Mouse (Mus musculus) limb, embryonic 12.5 days (tissue): ENCODE measurements at regions not wholly inside any gene's neighbourhood (a gene's known extent, or its start where the extent isn't known, plus 50 kb on each side); places are given as distances from the start of the nearest gene placed in this dataset.

Experiments
- ATAC-seq: fragments of 200-750 bp; cut with Nextera tagmentation; 2 replicates; pipeline ENCODE4 v1.8.0; 2017; ENCODE audit warnings: low read depth, moderate TSS enrichment; ENCODE audit not compliant: insufficient number of reproducible peaks, insufficient read depth, low FRiP score, low TSS enrichment
- H3K27ac ChIP-seq: fragments of 300-500 bp; sonication (generic); 2 replicates; pipeline ENCODE4 v1.5.1; 2016; ENCODE audit warnings: mild to moderate bottlenecking, moderate library complexity
- H3K27me3 ChIP-seq: fragments of 300-500 bp; sonication (generic); 2 replicates; pipeline ENCODE4 v1.6.1; 2016; ENCODE audit warnings: mild to moderate bottlenecking, moderate library complexity
- H3K36me3 ChIP-seq: fragments of 300-500 bp; sonication (generic); 2 replicates; pipeline ENCODE4 v1.6.1; 2016; ENCODE audit warnings: mild to moderate bottlenecking, moderate library complexity
- H3K4me1 ChIP-seq: fragments of 300-500 bp; sonication (generic); replicated peaks from 2 replicates; pipeline ENCODE4 v1.6.1; 2016
- H3K4me2 ChIP-seq: fragments of 300-500 bp; sonication (generic); 2 replicates; pipeline ENCODE4 v1.6.1; 2016; ENCODE audit warnings: mild to moderate bottlenecking, moderate library complexity
- H3K4me3 ChIP-seq: fragments of 300-500 bp; sonication (generic); replicated peaks from 2 replicates; pipeline ENCODE4 v1.5.1; 2016; ENCODE audit warnings: mild to moderate bottlenecking
- H3K9ac ChIP-seq: fragments of 300-500 bp; sonication (generic); replicated peaks from 2 replicates; pipeline ENCODE4 v1.6.1; 2016; ENCODE audit warnings: mild to moderate bottlenecking, moderate library complexity
- H3K9me3 ChIP-seq: fragments of 300-500 bp; sonication (generic); 2 replicates; pipeline ENCODE4 v1.6.1; 2016; ENCODE audit warnings: mild to moderate bottlenecking, moderate library complexity
- WGBS: fragments of 180-500 bp; shearing (Covaris S2); methylation state at CpG from one replicate; pipeline ENCODE4 v1.1.7; 2016; 5-methylcytosine and 5-hydroxymethylcytosine counted together

DNA sequence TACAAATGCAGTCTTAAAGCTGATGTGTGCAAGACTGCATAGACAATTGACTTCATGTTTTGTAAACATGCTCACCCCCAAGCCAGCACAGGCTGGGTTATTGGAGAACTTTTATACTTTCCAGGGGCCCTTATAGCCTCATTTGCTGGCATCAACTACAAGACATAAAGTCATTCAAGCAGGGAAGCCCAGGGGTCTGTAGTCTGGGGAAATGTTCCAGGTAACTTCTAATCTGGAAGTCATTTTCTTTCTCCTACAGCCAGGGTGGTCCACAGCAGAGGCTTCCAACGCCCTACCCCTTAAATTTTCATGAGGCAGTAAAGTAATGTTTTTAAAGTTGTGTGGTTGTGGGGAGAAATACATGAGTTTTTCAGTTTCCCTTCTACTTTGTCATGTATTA is 272.1 kb upstream of the Npvf start:
- no peak overlapping the region for H3K4me2 ChIP-seq
- no peak overlapping the region for H3K4me3 ChIP-seq
- no peak overlapping the region for H3K27ac ChIP-seq
- no peak for ATAC-seq
- H3K27me3 ChIP-seq: peaks cover 15% of the 10 kb centered on the region
- no peak overlapping the region for H3K9ac ChIP-seq
- WGBS: 24% methylated on average over 1 of the region's 1 CpGs
- H3K36me3 ChIP-seq: no peaks in the 10 kb centered on the region
- H3K4me1 ChIP-seq: peaks cover 22% of the 10 kb centered on the region
- peaks cover 4% of the 10 kb centered on the region for H3K9me3 ChIP-seq

DNA sequence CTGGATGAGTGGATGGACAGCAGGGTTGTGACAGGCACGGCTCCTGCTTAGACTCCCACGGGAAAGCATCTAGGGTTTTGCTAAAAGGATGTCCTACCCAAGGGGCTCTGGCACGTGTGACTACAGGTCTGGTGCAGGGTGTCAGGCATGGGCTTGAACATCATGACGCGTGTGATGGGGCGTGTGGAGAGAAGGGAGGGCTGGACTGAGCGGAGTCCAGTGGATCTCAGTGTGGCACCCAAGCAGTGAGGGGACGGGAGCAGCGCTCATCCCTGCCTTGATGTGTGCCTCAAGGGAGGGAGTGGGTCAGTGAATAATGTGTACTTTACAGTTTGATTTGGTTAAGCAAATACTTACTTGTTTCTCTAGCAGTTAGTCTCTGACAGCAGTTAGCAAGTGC is 275.3 kb upstream of the Npvf start:
- Histone ChIP-seq H3K4me2 (no peak overlapping the region), H3K4me3 (no peak overlapping the region), H3K9me3 (peaks cover 4% of the 10 kb centered on the region), H3K27ac (no peak overlapping the region), H3K27me3 (peaks cover 34% of the 10 kb centered on the region), H3K4me1 (peaks cover 13% of the 10 kb centered on the region), H3K36me3 (no peaks in the 10 kb centered on the region), H3K9ac (no peak overlapping the region)
- no peak for ATAC-seq
- 85% methylated on average over 9 of the region's 9 CpGs for WGBS

DNA sequence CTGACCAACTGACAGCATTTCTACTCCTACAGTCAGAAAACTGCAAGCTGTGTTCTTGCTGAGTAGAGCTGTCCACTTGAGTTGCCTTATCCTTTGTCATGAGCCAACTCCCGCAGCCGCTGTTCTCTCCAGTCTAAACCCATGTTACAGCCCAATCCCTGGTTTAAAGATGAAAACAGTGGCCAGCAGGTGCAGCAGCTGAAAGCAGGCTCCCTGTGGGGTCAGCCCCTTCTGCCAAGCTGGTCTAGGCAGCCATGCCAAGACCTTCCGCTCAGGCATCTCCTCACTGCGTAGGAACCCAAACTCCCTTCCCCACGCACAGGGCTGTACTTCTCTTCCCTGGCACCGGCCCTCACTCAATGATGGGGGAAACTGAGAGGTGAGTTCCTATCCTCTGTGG is 279.3 kb upstream of the Npvf start:
- no peak overlapping the region for H3K4me3 ChIP-seq
- 91% methylated on average over 6 of the region's 6 CpGs for WGBS
- no peaks in the 10 kb centered on the region for H3K36me3 ChIP-seq
- H3K27ac ChIP-seq: no peak overlapping the region
- H3K9me3 ChIP-seq: no peaks in the 10 kb centered on the region
- no peak overlapping the region for H3K4me2 ChIP-seq
- no peak for ATAC-seq
- H3K9ac ChIP-seq: no peak overlapping the region
- H3K27me3 ChIP-seq: peaks cover 46% of the 10 kb centered on the region
- peaks cover 5% of the 10 kb centered on the region; the same call in 1 of the 2 replicates for H3K4me1 ChIP-seq

DNA sequence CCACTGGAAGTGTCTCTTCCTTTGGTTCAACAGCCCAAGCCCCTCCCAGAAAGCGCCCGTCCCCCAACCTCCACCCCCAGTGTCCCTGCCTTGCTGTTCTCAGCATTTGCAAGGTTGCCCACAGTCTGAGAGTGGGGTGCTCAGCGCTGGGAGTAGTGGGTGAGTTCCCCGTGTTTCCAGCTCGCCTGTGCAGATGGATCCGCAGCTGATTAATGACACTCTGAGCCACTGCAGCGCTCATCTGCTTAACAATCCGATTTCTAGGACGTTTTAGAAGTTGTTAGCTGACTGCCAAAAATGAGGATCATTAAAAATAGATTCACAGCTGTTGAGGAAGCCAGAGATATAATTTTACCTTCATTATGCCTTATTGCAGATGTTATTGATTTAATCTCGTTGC is 280.0 kb upstream of the Npvf start:
- H3K4me1 ChIP-seq: peaks cover 8% of the 10 kb centered on the region

DNA sequence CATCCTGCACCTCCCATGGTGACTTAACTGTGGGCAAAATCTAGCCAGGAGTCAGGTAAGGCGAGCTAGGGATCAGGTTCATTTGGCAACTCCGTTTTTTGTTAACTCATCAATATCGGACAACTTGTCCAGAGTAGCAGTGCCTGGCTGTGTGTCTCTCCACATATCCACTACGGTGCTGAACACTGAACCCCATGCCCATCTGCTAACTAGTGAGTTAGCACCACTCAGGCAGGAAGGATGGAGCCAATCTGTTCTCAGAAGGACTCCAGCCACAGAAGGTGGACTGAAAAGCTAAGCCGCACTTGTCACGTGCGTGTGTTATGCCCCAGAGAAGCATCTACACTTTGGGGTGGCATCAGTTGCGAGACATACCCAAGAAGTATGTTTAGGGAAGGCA is 282.1 kb upstream of the Npvf start:
- no peaks in the 10 kb centered on the region for H3K9me3 ChIP-seq
- H3K4me1 ChIP-seq: peaks cover 20% of the 10 kb centered on the region
- H3K4me3 ChIP-seq: no peak overlapping the region
- no peak overlapping the region for H3K9ac ChIP-seq
- no peak overlapping the region for H3K27ac ChIP-seq
- WGBS: 88% methylated on average over 8 of the region's 8 CpGs
- H3K4me2 ChIP-seq: no peak overlapping the region
- no peak for ATAC-seq
- H3K27me3 ChIP-seq: peaks cover 39% of the 10 kb centered on the region
- H3K36me3 ChIP-seq: no peaks in the 10 kb centered on the region

More for the DNA sequence above, 280.0 kb upstream of the Npvf start:
- no peak overlapping the region for H3K4me3 ChIP-seq
- no peak overlapping the region for H3K4me2 ChIP-seq
- 77% methylated on average over 10 of the region's 10 CpGs for WGBS
- no peak for ATAC-seq
- no peaks in the 10 kb centered on the region for H3K36me3 ChIP-seq
- no peak overlapping the region for H3K9ac ChIP-seq
- H3K27ac ChIP-seq: no peak overlapping the region
- H3K27me3 ChIP-seq: peaks cover 40% of the 10 kb centered on the region
- no peaks in the 10 kb centered on the region for H3K9me3 ChIP-seq

DNA sequence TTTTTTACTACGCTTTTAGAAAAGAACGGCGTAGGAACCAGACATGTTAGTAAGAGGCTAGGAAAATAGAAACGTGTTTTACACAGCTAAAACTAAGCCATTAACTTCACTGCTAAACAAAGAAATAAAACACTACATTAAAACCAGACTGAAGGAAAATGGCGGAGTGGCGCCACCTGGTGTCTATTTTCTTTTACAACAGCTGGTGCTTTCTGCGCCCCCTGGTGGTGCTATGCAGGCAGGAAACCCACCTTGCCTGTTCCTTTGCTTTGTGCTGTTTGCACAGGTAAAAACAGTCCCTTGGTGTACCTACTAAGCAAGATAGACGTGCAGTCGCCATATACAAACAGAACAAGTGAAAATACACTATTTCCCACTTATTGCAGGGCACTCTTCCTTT is 282.9 kb upstream of the Npvf start:
- Histone ChIP-seq H3K4me3 (no peak overlapping the region), H3K27me3 (peaks cover 35% of the 10 kb centered on the region), H3K4me2 (no peak overlapping the region), H3K36me3 (no peaks in the 10 kb centered on the region), H3K27ac (no peak overlapping the region), H3K9ac (no peak overlapping the region), H3K4me1 (peaks cover 28% of the 10 kb centered on the region), H3K9me3 (no peaks in the 10 kb centered on the region)
- WGBS: 15% methylated on average over 9 of the region's 9 CpGs
- no peak for ATAC-seq

DNA sequence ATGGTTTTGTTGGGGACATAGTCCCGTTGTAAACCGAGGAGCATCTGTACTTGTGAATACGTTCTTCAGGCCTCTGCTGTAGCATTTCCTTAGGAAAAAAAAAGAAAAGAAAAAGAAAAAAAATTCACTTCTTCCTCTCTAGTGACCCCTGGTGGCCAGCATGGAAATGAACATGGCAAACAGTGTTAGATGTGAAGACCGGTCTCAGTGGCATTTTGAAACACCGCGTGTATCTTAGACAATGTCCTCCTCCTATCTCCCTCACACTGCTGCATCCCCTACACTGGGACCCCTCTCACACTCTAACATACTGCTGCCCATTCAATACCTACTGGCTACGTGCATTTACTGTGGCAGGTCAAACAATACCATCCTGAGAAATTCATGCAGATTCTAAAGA is 284.6 kb upstream of the Npvf start:
- H3K4me1 ChIP-seq: peaks cover 36% of the 10 kb centered on the region
- ATAC-seq: no peak
- 27% methylated on average over 7 of the region's 7 CpGs for WGBS

DNA sequence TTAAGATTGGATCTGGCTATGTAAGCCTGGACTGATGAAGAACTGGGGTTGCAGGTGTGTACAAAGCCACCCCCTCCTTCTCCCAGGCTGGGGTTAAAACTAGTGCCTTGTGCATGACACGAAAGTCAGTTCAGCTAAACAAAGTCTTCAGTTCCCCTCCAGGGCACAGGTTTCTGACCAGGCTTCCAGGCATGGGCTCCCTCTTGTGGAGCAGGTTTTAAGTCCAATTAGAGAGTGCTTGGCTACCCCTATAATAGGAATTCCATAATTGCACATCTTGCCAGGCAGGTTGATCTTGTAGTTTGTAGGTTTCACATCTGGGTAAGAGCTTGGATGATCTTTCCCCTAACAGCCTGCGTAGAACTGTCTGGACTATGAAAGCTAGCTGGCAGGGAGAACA is 285.2 kb upstream of the Npvf start:
- Histone ChIP-seq H3K4me1 (peaks cover 36% of the 10 kb centered on the region), H3K9me3 (no peaks in the 10 kb centered on the region), H3K4me3 (no peak overlapping the region), H3K27me3 (peaks cover 23% of the 10 kb centered on the region), H3K36me3 (no peaks in the 10 kb centered on the region), H3K27ac (0 out of 2 replicates have a peak overlapping the region, but pooled peaks have one; percentile 2), H3K4me2 (no peak overlapping the region), H3K9ac (no peak overlapping the region)
- ATAC-seq: 0 out of 2 replicates have a peak, but pooled peaks have one; percentile 20
- 41% methylated on average over 2 of the region's 2 CpGs for WGBS

More for the DNA sequence above, 284.6 kb upstream of the Npvf start:
- H3K4me2 ChIP-seq: no peak overlapping the region
- no peak overlapping the region for H3K27ac ChIP-seq
- no peaks in the 10 kb centered on the region for H3K36me3 ChIP-seq
- no peak overlapping the region for H3K9ac ChIP-seq
- no peaks in the 10 kb centered on the region for H3K9me3 ChIP-seq
- no peak overlapping the region for H3K4me3 ChIP-seq
- H3K27me3 ChIP-seq: peaks cover 27% of the 10 kb centered on the region

DNA sequence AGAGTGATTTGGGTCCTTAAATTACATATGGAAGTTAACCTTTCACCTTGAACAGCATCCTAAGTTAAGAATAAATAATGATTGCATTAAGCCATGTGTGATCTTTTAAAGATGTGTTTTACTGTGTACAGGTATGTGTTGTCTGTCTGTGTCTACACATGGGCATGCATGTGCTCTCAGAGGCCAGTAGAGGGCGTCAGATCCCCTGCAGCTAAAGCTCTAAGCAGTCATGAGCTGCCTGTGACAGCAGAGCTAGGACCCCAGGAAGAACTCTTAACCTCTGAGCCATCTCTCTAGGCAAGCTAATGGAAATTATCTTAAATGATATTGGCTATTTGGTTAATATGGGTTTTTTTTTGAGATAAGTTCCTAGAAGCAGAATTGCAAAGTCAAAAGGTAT is 285.9 kb upstream of the Npvf start:
- no peak overlapping the region for H3K9ac ChIP-seq
- no peak for ATAC-seq
- H3K36me3 ChIP-seq: no peaks in the 10 kb centered on the region
- WGBS: 26% methylated on average over 1 of the region's 1 CpGs
- H3K9me3 ChIP-seq: no peaks in the 10 kb centered on the region
- H3K4me1 ChIP-seq: peaks cover 36% of the 10 kb centered on the region
- H3K4me3 ChIP-seq: no peak overlapping the region
- no peak overlapping the region for H3K27ac ChIP-seq
- H3K27me3 ChIP-seq: peaks cover 19% of the 10 kb centered on the region; the same call in 1 of the 2 replicates
- H3K4me2 ChIP-seq: no peak overlapping the region

DNA sequence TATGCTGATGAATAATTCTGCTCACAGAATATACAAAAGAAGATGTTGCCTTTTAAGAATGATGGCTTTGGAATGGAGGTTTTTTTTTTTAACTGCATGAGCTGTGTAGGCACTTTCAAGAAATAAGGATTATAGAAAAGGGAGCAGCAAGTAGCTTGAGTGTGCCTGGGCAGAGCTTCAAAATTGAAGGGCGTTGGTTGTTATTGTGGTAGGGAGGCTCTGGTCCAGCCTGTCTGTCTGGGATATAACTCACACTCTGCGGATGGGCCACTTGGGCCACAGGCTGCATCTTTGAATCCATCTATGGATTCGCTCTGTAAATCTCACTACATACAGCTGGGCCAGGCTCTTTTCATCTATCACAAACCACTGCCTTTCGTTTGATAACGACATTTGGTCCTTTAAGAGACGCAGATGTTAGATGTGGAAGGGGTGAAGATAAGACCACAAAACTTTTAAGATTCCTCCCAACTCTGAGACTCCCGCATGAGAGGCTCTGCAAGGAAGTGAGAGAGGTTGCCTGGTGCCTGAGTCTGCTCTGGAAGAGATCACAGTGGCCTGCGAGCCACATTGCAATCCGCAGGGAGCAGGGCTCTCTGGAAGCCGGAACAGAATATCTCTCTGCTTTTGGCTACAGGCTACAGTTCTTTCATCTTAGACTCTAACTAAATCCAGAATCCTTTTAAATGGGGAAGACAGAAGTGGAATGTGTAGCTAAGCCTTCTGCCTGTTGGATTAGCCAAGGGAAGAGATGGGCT is 286.6 kb upstream of the Npvf start:
- Histone ChIP-seq H3K4me2 (no peak overlapping the region), H3K9ac (no peak overlapping the region), H3K27ac (peak overlapping the region; percentile 47; the same call in 1 of the 2 replicates), H3K4me1 (peaks cover 36% of the 10 kb centered on the region), H3K9me3 (no peaks in the 10 kb centered on the region), H3K4me3 (no peak overlapping the region), H3K36me3 (no peaks in the 10 kb centered on the region), H3K27me3 (peaks cover 13% of the 10 kb centered on the region; the same call in 1 of the 2 replicates)
- whole genome bisulfite sequencing: 37% methylated on average over 10 of the region's 10 CpGs
- ATAC-seq: no peak

DNA sequence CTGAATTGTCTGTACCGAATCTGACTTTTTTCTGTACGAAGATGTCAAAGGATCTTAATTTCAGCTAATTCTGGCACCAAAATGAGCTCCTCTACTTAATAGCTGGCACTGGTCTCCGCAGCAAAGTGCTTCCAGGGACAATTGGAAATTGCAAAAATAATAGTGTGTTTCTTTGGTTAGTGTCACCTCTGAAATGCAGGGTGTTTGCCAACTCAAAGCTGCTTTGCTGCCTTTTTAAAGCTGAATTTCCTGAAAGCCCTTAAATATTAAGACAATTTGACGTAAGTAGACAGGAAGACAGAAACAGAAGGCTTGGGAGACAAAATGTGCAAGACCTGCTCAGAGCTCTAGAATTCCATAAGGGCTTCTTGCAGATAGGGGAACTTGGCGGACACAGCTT is 288.5 kb upstream of the Npvf start:
- Histone ChIP-seq H3K9me3 (no peaks in the 10 kb centered on the region), H3K4me1 (peaks cover 31% of the 10 kb centered on the region), H3K36me3 (no peaks in the 10 kb centered on the region), H3K4me2 (no peak overlapping the region), H3K9ac (no peak overlapping the region), H3K27me3 (peaks cover 9% of the 10 kb centered on the region; the same call in 1 of the 2 replicates), H3K27ac (no peak overlapping the region), H3K4me3 (no peak overlapping the region)
- 46% methylated on average over 5 of the region's 5 CpGs for WGBS
- no peak for ATAC-seq

DNA sequence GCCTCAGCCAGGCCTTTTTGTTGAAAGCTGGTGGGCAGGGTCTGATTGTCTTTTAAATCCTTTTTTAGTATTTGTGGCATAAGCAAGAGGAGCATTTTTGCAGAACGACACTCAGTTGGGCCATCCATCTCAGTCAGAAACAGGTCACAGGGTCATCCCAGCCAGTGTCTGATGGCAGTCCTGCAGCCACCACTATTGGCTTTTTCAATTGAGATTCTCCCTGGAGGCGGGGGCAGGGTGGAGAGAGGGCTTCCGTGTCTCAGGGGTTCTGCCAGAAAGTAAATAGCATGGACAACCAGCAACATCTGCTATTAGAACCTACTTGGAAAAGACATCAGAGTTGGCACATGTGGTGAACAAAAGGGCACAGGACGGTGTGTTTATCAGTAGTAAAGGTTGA is 293.8 kb upstream of the Npvf start:
- no peak for ATAC-seq
- WGBS: 61% methylated on average over 4 of the region's 4 CpGs
- no peak overlapping the region for H3K9ac ChIP-seq
- peaks cover 12% of the 10 kb centered on the region; the same call in 1 of the 2 replicates for H3K4me1 ChIP-seq
- H3K4me3 ChIP-seq: no peak overlapping the region
- H3K4me2 ChIP-seq: no peak overlapping the region
- H3K36me3 ChIP-seq: no peaks in the 10 kb centered on the region
- H3K9me3 ChIP-seq: no peaks in the 10 kb centered on the region
- H3K27ac ChIP-seq: no peak overlapping the region
- 0 out of 2 replicates have a peak, but pooled peaks cover 3% of the 10 kb centered on the region for H3K27me3 ChIP-seq
